Mouse (Mus musculus): ENCODE results near the gene Phlpp1.

DNA sequence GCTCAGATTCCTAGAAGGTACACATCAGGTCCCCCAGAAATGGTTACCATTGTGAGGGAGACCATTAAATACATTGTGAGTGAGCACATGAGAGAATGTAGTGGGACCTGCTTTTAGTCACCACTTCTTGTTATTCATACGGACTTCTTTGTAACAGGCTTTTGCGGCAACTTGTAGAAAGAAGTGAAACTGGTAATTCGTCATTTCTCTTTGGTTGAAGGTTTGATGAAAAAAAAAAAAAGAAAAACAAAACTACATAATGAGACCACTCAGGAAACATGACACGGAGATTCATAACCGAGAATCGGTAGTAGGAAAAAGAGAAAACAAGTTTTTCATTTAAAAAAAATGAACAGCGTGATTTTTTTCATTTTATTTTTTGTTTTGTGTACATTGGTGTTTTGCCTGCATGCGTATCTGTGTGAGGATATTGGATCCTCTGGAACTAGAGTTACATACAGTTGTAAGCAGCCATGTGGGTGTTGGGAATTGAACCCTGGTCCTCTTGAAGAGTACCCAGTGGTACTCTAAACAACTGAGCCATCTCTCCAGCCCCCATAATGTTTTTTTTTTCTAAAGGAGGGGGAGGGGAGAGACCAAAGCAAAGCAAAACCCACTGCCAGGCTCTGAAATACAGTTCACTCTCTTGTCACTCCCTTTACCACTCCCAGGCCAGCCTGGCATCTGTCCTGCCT lies 150.0 kb downstream of the Phlpp1 start:
- TF ChIP-seq GATA1 (IDR thresholded peaks at IDR 0.05; ENCODE audit: borderline replicate concordance, low read length): no peak
- TF ChIP-seq FLI1 (IDR thresholded peaks at IDR 0.05; ENCODE audit: low read length): no peak
